In the genomic region with DNA sequence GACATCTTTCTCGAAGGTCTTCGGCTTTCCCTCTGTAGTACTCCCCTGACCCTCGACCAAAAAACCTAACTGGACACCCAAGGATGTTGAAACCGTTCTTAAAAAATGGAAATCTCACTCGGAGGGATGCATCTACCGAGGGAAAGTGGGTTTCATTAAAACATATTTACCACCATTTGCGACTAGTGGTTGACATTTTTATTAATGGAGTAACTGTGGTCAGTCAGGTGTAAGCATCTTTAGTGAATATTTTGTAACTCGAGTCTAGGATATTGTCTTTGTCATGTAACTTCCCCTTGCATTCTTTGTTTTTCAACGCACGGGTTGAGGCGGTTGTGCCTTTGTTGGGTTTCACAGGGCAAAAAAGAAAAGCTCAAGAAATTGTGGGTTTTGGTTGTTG, we compare ENCODE assay signal across 1 mouse cellular context.
TF ChIP-seq lines count a peak whose summit lies in the region.

No protein-coding gene starts in this region.

TF ChIP-seq in MEL, 35 proteins besides CTCF, POLR2A, EP300 and RAD21 (continued from another document):
- TF ChIP-seq ETS1 (IDR thresholded peaks at IDR 0.05; ENCODE audit: low read depth, low read length) (0 out of 2 replicates have a peak, but pooled peaks have one; percentile 23), SIN3A (IDR thresholded peaks at IDR 0.05; ENCODE audit: low read length) (peak; percentile 67), JUND (IDR thresholded peaks at IDR 0.05; ENCODE audit: low read depth, low read length) (no peak), ZC3H11A (IDR thresholded peaks at IDR 0.05; ENCODE audit: low read depth, low read length) (no peak), MYB (IDR thresholded peaks at IDR 0.05; ENCODE audit: low read depth, low read length) (no peak), MXI1 (IDR thresholded peaks at IDR 0.05; ENCODE audit: low read depth, low read length) (peak; percentile 19; the same call in 1 of the 2 replicates), NRF1 (IDR thresholded peaks at IDR 0.05; ENCODE audit: insufficient read depth, low read depth, low read length, poor library complexity, severe bottlenecking) (0 out of 2 replicates have a peak, but pooled peaks have one; percentile 11), NELFE (IDR thresholded peaks at IDR 0.05; ENCODE audit: low read depth, low read length) (no peak), SMC3 (IDR thresholded peaks at IDR 0.05; ENCODE audit: low read depth, low read length) (no peak)
